Comparison of ENCODE assay signal across 8 mouse cellular contexts in the genomic region with DNA sequence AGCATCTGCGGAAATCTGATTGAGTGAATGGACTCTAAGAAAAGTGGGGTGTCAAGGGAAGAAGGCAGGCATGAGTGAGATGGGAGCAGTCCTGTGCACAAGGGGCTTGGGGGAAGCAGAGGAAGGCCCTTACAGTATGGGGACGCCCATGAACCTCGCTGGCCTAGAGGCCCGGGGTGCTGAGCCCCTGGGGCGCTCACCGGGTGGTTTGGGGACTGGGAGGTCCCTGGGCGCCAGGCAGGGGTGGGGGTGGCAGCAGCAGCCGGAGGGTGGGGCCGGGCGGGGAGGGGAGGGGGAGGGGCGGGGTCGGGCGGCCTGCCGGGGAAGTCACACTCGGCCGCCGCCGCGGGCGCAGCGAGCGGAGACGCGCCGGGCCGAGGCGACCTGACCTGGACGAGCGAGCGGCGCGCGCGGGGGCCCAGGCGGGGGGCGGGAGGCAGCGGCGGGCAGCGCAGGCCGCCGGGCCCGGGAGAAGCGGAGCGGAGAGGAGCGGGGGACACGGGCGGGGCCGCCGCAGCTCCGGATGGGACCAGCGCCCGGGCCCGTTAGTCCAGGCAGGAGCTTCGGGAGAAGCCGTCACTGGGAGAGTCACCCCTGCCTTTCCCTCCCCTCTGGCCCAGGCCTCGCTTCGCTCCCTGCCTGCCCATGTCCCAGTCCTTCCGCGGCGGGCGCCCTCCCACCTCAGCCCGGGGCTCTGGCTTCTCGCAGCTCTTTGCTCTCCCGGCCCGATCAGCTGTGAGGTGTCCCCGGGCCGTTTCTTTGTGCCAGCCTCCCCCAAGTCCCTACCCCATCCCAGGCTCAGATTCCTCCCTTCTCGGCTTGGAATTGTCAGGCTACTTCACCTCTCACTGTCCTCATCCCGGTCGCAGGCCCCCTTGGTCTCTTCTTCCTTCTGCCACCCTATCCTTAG. TPM values are rescaled to one million over a fixed set of nuclear protein-coding genes. Genes with fewer than 3 reads are reported as not detected.
A peak's percentile ranks its signal among the peaks of the same experiment; 100 is the strongest.
DNase-seq lines count a peak whose midpoint lies in the region; ATAC-seq and TF ChIP-seq lines count a peak whose summit lies in the region.

A gene (plus strand): TSS at position 890 of the 910 bp plus-strand sequence.

- TF ChIP-seq EP300 in heart, postnatal 0 days (IDR thresholded peaks at IDR 0.05; ENCODE audit: low read depth) = no peak

- peaks cover 6% of the 10 kb centered on the region for H3K27me3 ChIP-seq in forebrain, embryonic 11.5 days (ENCODE audit: control insufficient read depth, insufficient read depth, low read length)
- H3K27me3 ChIP-seq in heart, postnatal 0 days (ENCODE audit: control insufficient read depth, insufficient read depth, low read length) = no peaks in the 10 kb centered on the region

- H3K27ac ChIP-seq in bone marrow macrophage, adult 2 months (ENCODE audit: insufficient read depth, low read depth, low read length) = no peak within 1 kb of the TSS
- peak within 1 kb of the TSS; percentile 50 for H3K27ac ChIP-seq in forebrain, embryonic 11.5 days (ENCODE audit: low read depth, low read length)
- peak within 1 kb of the TSS; percentile 86 for H3K27ac ChIP-seq in heart, postnatal 0 days (ENCODE audit: low read depth)

- peak in 1 of 2 experiments; percentile 25 for DNase-seq in frontal cortex, adult 2 months (ENCODE audit: extremely low spot score in 1 of 2, low spot score in 1 of 2)
- DNase-seq in frontal cortex, postnatal 25 days (ENCODE audit: low spot score in 2 of 2) = no peak
- peak; percentile 79 for DNase-seq in forebrain, embryonic 11.5 days (ENCODE audit: low spot score)
- DNase-seq in heart, postnatal 0 days (ENCODE audit: low spot score) = peak; percentile 47
- DNase-seq in layer of hippocampus, postnatal 14 days (ENCODE audit: low spot score in 2 of 2) = peak in 1 of 2 experiments; percentile 53
- DNase-seq in lung, postnatal 14 days = peak; percentile 62
- DNase-seq in right cerebral cortex, postnatal 14 days = peak; percentile 46

- no peaks in the 10 kb centered on the region for H3K4me1 ChIP-seq in bone marrow macrophage, adult 2 months (ENCODE audit: control insufficient read depth, insufficient read depth, low read length)
- peaks cover 10% of the 10 kb centered on the region for H3K4me1 ChIP-seq in forebrain, embryonic 11.5 days (replicated peaks; ENCODE audit: control insufficient read depth, insufficient read depth, low read length)
- peaks cover 15% of the 10 kb centered on the region; the same call in 1 of the 2 replicates for H3K4me1 ChIP-seq in heart, postnatal 0 days (ENCODE audit: control insufficient read depth, insufficient read depth)

- peak within 1 kb of the TSS; percentile 90 for H3K9ac ChIP-seq in forebrain, embryonic 11.5 days (ENCODE audit: low read length)
- H3K9ac ChIP-seq in heart, postnatal 0 days (replicated peaks; ENCODE audit: low read depth, low read length) = peak within 1 kb of the TSS; percentile 91

- WGBS in forebrain, embryonic 11.5 days = under 1% methylated on average over 58 of the region's 70 CpGs
- 3% methylated on average over 41 of the region's 70 CpGs for WGBS in heart, postnatal 0 days

- H3K4me2 ChIP-seq in forebrain, embryonic 11.5 days (ENCODE audit: low read depth, low read length, severe bottlenecking) = peak within 1 kb of the TSS; percentile 90
- peak within 1 kb of the TSS; percentile 90 for H3K4me2 ChIP-seq in heart, postnatal 0 days (ENCODE audit: low read depth, low read length)

- peak; percentile 42; the same call in 1 of the 2 replicates for ATAC-seq in forebrain, embryonic 11.5 days (replicated peaks; ENCODE audit: low FRiP score)
- peak; percentile 56 for ATAC-seq in heart, postnatal 0 days (ENCODE audit: insufficient read depth, low read depth)

- H3K36me3 ChIP-seq in forebrain, embryonic 11.5 days (ENCODE audit: control insufficient read depth, insufficient read depth, low read length) = no peaks in the 10 kb centered on the region
- no peaks in the 10 kb centered on the region for H3K36me3 ChIP-seq in heart, postnatal 0 days (replicated peaks; ENCODE audit: control insufficient read depth, insufficient read depth, low read length)

- TF ChIP-seq POLR2A in bone marrow macrophage, adult 2 months (IDR thresholded peaks at IDR 0.05; ENCODE audit: borderline replicate concordance, low read depth, low read length) = no peak

- TF ChIP-seq CTCF in bone marrow macrophage, adult 2 months (IDR thresholded peaks at IDR 0.05; ENCODE audit: low read depth, low read length) = no peak
- TF ChIP-seq CTCF in heart, postnatal 0 days (IDR thresholded peaks at IDR 0.05; ENCODE audit: low read depth) = no peak

- peak within 1 kb of the TSS; percentile 28; the same call in 1 of the 2 replicates for H3K4me3 ChIP-seq in bone marrow macrophage, adult 2 months (ENCODE audit: insufficient read depth, low read length)
- peak within 1 kb of the TSS; percentile 64 for H3K4me3 ChIP-seq in forebrain, embryonic 11.5 days (ENCODE audit: low read depth, low read length)
- peak within 1 kb of the TSS; percentile 76 for H3K4me3 ChIP-seq in heart, postnatal 0 days (ENCODE audit: low read depth, low read length)

- no peaks in the 10 kb centered on the region for H3K9me3 ChIP-seq in forebrain, embryonic 11.5 days (ENCODE audit: control insufficient read depth, low read length)
- H3K9me3 ChIP-seq in heart, postnatal 0 days (replicated peaks; ENCODE audit: control insufficient read depth, low read length) = no peaks in the 10 kb centered on the region; the same call in 1 of the 2 replicates

RNA-seq across cellular contexts. Expression of the gene that starts here (rescaled TPM):
- polyA plus RNA-seq in frontal cortex, adult 2 months (2012; rRNA removed) = 119 and 122 TPM in 2 replicates
- 0.44 TPM in 1 of 2 replicates, not detected in the other for polyA plus RNA-seq in bone marrow macrophage, adult 2 months (2012; ENCODE audit: insufficient read depth, insufficient read length, missing spikeins)
- polyA plus RNA-seq in forebrain, embryonic 11.5 days (2014; fragmentation: Nextera tagmentation; extraction: Ambion mirVana) = 9.8 and 10.8 TPM in 2 replicates
- total RNA-seq in heart, postnatal 0 days (2014; rRNA removed; ENCODE audit: low replicate concordance) = 17.7 and 23.1 TPM in 2 replicates
- polyA plus RNA-seq in heart, postnatal 0 days (2015; fragmentation: Nextera tagmentation; extraction: Ambion mirVana) = 6.6 and 6.9 TPM in 2 replicates
- total RNA-seq in layer of hippocampus, postnatal 14 days (2021) = 10 to 100 TPM; 46.9 to 50.0 TPM

Comparison
In these comparisons a context has a peak if more than half of its experiments do, and no peak if none do; other contexts are left out.
1. RNA of the gene that starts here (polyA plus RNA-seq): 119 to 122 TPM in frontal cortex, adult 2 months; 9.8 to 10.8 TPM in forebrain, embryonic 11.5 days, 6.6 to 6.9 TPM in heart, postnatal 0 days and 0.44 TPM in bone marrow macrophage, adult 2 months; every median in the first group is over 10 times any median in the second.
2. DNase-seq: peak in forebrain, embryonic 11.5 days (single experiment), heart, postnatal 0 days (single experiment), lung, postnatal 14 days (single experiment) and right cerebral cortex, postnatal 14 days (single experiment); none in frontal cortex, postnatal 25 days (0 of 2).
3. Peak in every context shown above with its lines, with median percentiles within 50 percentile points of each other: H3K4me3 ChIP-seq.